Mouse (Mus musculus) liver, adult 2 months (tissue): ENCODE measurements at regions not wholly inside any gene's neighbourhood (a gene's known extent, or its start where the extent isn't known, plus 50 kb on each side); places are given as distances from the start of the nearest gene placed in this dataset.

Experiments
- CTCF ChIP-seq: fragments of 200-500 bp; IDR thresholded peaks from 2 replicates; pipeline ENCODE4 v1.5.1; 2011; ENCODE audit warnings: low read depth, low read length, control low read depth
- POLR2A ChIP-seq: fragments of 200-500 bp; IDR thresholded peaks from 2 replicates; pipeline ENCODE4 v1.6.1; 2011; ENCODE audit warnings: low read length, control low read depth; ENCODE audit not compliant: insufficient read depth; ENCODE audit errors: extremely low read depth

DNA sequence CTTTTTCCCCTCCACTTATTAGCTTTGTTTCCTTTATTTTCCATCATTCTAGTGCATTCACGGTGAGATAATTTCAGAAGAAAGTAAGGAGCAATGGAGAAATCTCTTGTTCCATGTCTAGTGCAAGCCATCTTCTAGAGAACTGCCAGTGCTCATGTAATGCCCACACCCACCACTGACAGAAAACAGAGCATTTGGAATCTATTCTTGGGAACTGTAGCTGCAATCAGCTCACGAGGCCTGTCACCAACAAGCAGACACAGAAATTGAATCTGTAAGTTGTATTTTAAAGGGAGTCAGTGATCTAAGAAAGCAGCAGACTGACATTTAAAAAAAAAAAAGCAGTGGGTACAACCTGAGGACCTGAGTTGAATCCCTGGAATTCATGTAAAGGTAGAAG, 92.6 kb downstream of the S1pr1 start:
- TF ChIP-seq CTCF (no peak), POLR2A (no peak)
